Mouse (Mus musculus): ENCODE data around the gene Hoxa7.

GRCm38 (mm10) chr6:52232984-52233545 is 11.4 kb upstream of the Hoxa7 start:
- no peak for TF ChIP-seq POLR2A (IDR thresholded peaks at IDR 0.05; ENCODE audit: insufficient read depth, low read depth, low read length)
- TF ChIP-seq CTCF (IDR thresholded peaks at IDR 0.05; ENCODE audit: insufficient read depth, low read depth, low read length) = no peak
